Comparison of ENCODE assay signal across 8 mouse cellular contexts in genomic region chr1:34602363-34602762, GRCm38 (mm10). TPM values are rescaled to one million over a fixed set of nuclear protein-coding genes. Genes with fewer than 3 reads are reported as not detected.
DNase-seq lines count a peak whose midpoint lies in the region; ATAC-seq lines count a peak whose summit lies in the region.

No protein-coding gene starts in this region.

- H3K36me3 ChIP-seq in forebrain, embryonic 11.5 days (ENCODE audit: control insufficient read depth, insufficient read depth, low read length): no peaks in the 10 kb centered on the region
- no peaks in the 10 kb centered on the region for H3K36me3 ChIP-seq in hindbrain, embryonic 10.5 days

- H3K4me1 ChIP-seq in forebrain, embryonic 11.5 days (replicated peaks; ENCODE audit: control insufficient read depth, insufficient read depth, low read length): no peaks in the 10 kb centered on the region
- no peaks in the 10 kb centered on the region for H3K4me1 ChIP-seq in hindbrain, embryonic 10.5 days (replicated peaks)

- peak; percentile 66; the same call in 1 of the 2 replicates for ATAC-seq in forebrain, embryonic 11.5 days (replicated peaks; ENCODE audit: low FRiP score)
- ATAC-seq in megakaryocyte progenitor cell, adult 5-6 weeks (replicated peaks; ENCODE audit: poor library complexity): peak; percentile 100

- no peak overlapping the region for H3K27ac ChIP-seq in forebrain, embryonic 11.5 days (ENCODE audit: low read depth, low read length)
- no peak overlapping the region for H3K27ac ChIP-seq in hindbrain, embryonic 10.5 days

- H3K4me3 ChIP-seq in forebrain, embryonic 11.5 days (ENCODE audit: low read depth, low read length): no peak overlapping the region
- H3K4me3 ChIP-seq in hindbrain, embryonic 10.5 days: no peak overlapping the region

- WGBS in forebrain, embryonic 11.5 days: 25% methylated on average over 8 of the region's 8 CpGs
- WGBS in hindbrain, embryonic 10.5 days: 14% methylated on average over 8 of the region's 8 CpGs

- no peak overlapping the region for H3K9ac ChIP-seq in forebrain, embryonic 11.5 days (ENCODE audit: low read length)

- H3K27me3 ChIP-seq in forebrain, embryonic 11.5 days (ENCODE audit: control insufficient read depth, insufficient read depth, low read length): no peaks in the 10 kb centered on the region
- no peaks in the 10 kb centered on the region for H3K27me3 ChIP-seq in hindbrain, embryonic 10.5 days (ENCODE audit: insufficient read depth, poor library complexity, severe bottlenecking)

- H3K9me3 ChIP-seq in forebrain, embryonic 11.5 days (ENCODE audit: control insufficient read depth, low read length): no peaks in the 10 kb centered on the region
- no peaks in the 10 kb centered on the region for H3K9me3 ChIP-seq in hindbrain, embryonic 10.5 days

- no peak overlapping the region for H3K4me2 ChIP-seq in forebrain, embryonic 11.5 days (ENCODE audit: low read depth, low read length, severe bottlenecking)

- DNase-seq in layer of hippocampus, adult 11-12 months (ENCODE audit: low spot score): peak; percentile 72
- DNase-seq in layer of hippocampus, adult 9-11 months: no peak
- DNase-seq in c-Kit-positive CD71-positive TER-119-negative erythroid progenitor cells, embryonic 14.5 days (ENCODE audit: low read depth): peak; percentile 32
- peak; percentile 90 for DNase-seq in forebrain, embryonic 11.5 days (ENCODE audit: low spot score)
- peak; percentile 83 for DNase-seq in hindbrain, embryonic 10.5 days (ENCODE audit: low spot score)
- DNase-seq in layer of hippocampus, postnatal 10 days (ENCODE audit: low spot score in 2 of 2): peak; percentile 73 to 81
- DNase-seq in right cerebral cortex, postnatal 36 days (ENCODE audit: low spot score in 2 of 2): peak; percentile 17 to 26

RNA-seq across cellular contexts. Expression of gene Amer3, which starts 22.9 kb away (rescaled TPM):
- polyA plus RNA-seq in forebrain, embryonic 11.5 days (2014; fragmentation: Nextera tagmentation; extraction: Ambion mirVana): 3.4 and 3.8 TPM in 2 replicates
- polyA plus RNA-seq in hindbrain, embryonic 10.5 days (2016; fragmentation: Nextera tagmentation; extraction: Ambion mirVana): 1.6 and 4.9 TPM in 2 replicates
- total RNA-seq in layer of hippocampus, postnatal 10 days (2021): 10 to 100 TPM; 33.2 to 35.0 TPM
- not detected in 2 replicates for total RNA-seq in megakaryocyte progenitor cell, adult 5-6 weeks (2015)
- not detected in 2 replicates for total RNA-seq in megakaryocyte progenitor cell, adult 5-6 weeks (2017)

RNA-seq across cellular contexts. Expression of gene Prss40, which starts 41.6 kb away (rescaled TPM):
- not detected in 2 replicates for polyA plus RNA-seq in forebrain, embryonic 11.5 days (2014; fragmentation: Nextera tagmentation; extraction: Ambion mirVana)
- not detected in 2 replicates for polyA plus RNA-seq in hindbrain, embryonic 10.5 days (2016; fragmentation: Nextera tagmentation; extraction: Ambion mirVana)
- total RNA-seq in layer of hippocampus, postnatal 10 days (2021): not detected
- total RNA-seq in megakaryocyte progenitor cell, adult 5-6 weeks (2015): not detected in 2 replicates
- not detected in 2 replicates for total RNA-seq in megakaryocyte progenitor cell, adult 5-6 weeks (2017)

Comparison
In these comparisons a context has a peak if more than half of its experiments do, and no peak if none do; other contexts are left out.
1. RNA of gene Amer3, which starts 22.9 kb away (total RNA-seq): 33.2 to 35.0 TPM in layer of hippocampus, postnatal 10 days; not detected in megakaryocyte progenitor cell, adult 5-6 weeks; every median in the first group is over 10 times any median in the second.